Mouse (Mus musculus) lung, postnatal 0 days (tissue): ENCODE results near the gene Auh.

Source experiments
- CTCF ChIP-seq: IDR thresholded peaks from 2 replicates; pipeline ENCODE4 v1.5.1; 2016; ENCODE audit warnings: antibody characterized with exemption, mild to moderate bottlenecking
- EP300 ChIP-seq: IDR thresholded peaks from 2 replicates; pipeline ENCODE4 v1.6.1; 2016; ENCODE audit warnings: antibody characterized with exemption, mild to moderate bottlenecking, control low read depth

DNA sequence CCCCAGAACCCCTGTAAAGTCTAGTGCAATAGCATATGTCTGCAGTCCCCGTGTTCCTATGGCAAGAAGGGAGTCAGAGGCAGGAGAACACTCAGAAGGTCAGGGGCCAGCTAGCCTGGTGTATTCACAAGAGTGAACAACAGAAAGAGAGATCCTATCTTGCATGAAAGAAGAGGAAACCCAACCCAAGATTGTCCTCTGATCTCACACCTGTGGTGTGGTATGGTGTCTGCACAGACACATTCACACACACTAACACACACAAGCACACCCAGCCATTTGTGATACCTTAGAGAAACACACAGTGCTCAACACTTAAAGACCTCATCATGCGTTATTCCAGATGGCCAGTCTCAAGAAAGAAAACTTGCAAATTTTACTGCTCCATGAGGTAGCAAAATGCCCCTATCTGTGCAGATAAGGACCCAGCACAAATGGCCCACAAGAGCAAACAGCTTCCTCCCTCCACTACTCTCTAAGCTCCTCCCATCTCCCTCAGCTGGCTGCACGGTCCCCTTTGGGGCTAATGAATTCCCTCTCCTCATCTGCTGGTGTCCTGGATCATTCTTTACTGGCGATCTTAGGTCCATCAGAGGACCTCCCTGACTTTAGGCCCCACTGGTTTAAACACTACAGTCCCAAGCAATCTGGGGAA, 128.7 kb downstream of the Auh start:
- TF ChIP-seq CTCF (no peak), EP300 (no peak)
